Mouse (Mus musculus) forebrain, embryonic 16.5 days (tissue): Measurements from ENCODE around the gene Ascc1. TPM values are rescaled to one million over a fixed set of nuclear protein-coding genes. Genes with fewer than 3 reads are reported as not detected.

ENCODE experiments used
- ATAC-seq: fragments of 200-750 bp; cut with Nextera tagmentation; 2 replicates; pipeline ENCODE4 v1.8.0; 2017; ENCODE audit warnings: mild to moderate bottlenecking, moderate library complexity
- H3K27ac ChIP-seq: fragments of 300-500 bp; sonication (generic); 2 replicates; pipeline ENCODE4 v1.5.1; 2014; ENCODE audit warnings: low read length, control low read depth
- H3K27me3 ChIP-seq: fragments of 300-500 bp; sonication (generic); replicated peaks from 2 replicates; pipeline ENCODE4 v1.6.1; 2014; ENCODE audit warnings: low read length; ENCODE audit not compliant: control insufficient read depth, insufficient read depth
- H3K36me3 ChIP-seq: fragments of 300-500 bp; sonication (generic); 2 replicates; pipeline ENCODE4 v1.6.1; 2014; ENCODE audit not compliant: control insufficient read depth, insufficient read depth
- H3K4me1 ChIP-seq: fragments of 300-500 bp; sonication (generic); replicated peaks from 2 replicates; pipeline ENCODE4 v1.6.1; 2014; ENCODE audit warnings: low read length; ENCODE audit not compliant: control insufficient read depth, insufficient read depth
- H3K4me2 ChIP-seq: fragments of 300-500 bp; sonication (generic); 2 replicates; pipeline ENCODE4 v1.6.1; 2014; ENCODE audit warnings: mild to moderate bottlenecking, low read length, control low read depth
- H3K4me3 ChIP-seq: fragments of 300-500 bp; sonication (generic); replicated peaks from 2 replicates; pipeline ENCODE4 v1.5.1; 2014; ENCODE audit warnings: mild to moderate bottlenecking, low read length, control low read depth
- H3K9ac ChIP-seq: fragments of 300-500 bp; sonication (generic); replicated peaks from 2 replicates; pipeline ENCODE4 v1.6.1; 2014; ENCODE audit warnings: low read depth, low read length, control low read depth
- H3K9me3 ChIP-seq: fragments of 300-500 bp; sonication (generic); 2 replicates; pipeline ENCODE4 v1.6.1; 2016; ENCODE audit warnings: low read length; ENCODE audit not compliant: control insufficient read depth
- WGBS: fragments of 180-500 bp; shearing (Covaris S2); extraction: QIAGEN DNeasy Blood & Tissue Kit; methylation state at CpG from one replicate; pipeline ENCODE4 v1.1.7; 2014; 5-methylcytosine and 5-hydroxymethylcytosine counted together
- polyA plus RNA-seq: library from polyadenylated mRNA; unstranded; fragments of >200 nt; fragmentation: Nextera tagmentation; extraction: Ambion mirVana; gene quantifications from 2 replicates; pipeline ENCODE4 v1.2.1, GENCODE M21; 2015

Ascc1 gene
- polyA plus RNA-seq, 1 experiment from 2014 or later = 50.0 TPM

- no peak overlapping the region for H3K4me2 ChIP-seq
- peak overlapping the region; percentile 18; the same call in 1 of the 2 replicates for H3K27ac ChIP-seq
- no peaks in the 10 kb centered on the region for H3K27me3 ChIP-seq
- no peak for ATAC-seq
- WGBS = 33% methylated on average over 13 of the region's 13 CpGs
- peaks cover 23% of the 10 kb centered on the region for H3K4me1 ChIP-seq
- H3K4me3 ChIP-seq = no peak overlapping the region
- H3K36me3 ChIP-seq = no peaks in the 10 kb centered on the region
- no peaks in the 10 kb centered on the region for H3K9me3 ChIP-seq
- H3K9ac ChIP-seq = no peak overlapping the region
Measured at GRCm38 (mm10) chr10:60026759-60027395, 24.3 kb downstream of the Ascc1 start.

DNA sequence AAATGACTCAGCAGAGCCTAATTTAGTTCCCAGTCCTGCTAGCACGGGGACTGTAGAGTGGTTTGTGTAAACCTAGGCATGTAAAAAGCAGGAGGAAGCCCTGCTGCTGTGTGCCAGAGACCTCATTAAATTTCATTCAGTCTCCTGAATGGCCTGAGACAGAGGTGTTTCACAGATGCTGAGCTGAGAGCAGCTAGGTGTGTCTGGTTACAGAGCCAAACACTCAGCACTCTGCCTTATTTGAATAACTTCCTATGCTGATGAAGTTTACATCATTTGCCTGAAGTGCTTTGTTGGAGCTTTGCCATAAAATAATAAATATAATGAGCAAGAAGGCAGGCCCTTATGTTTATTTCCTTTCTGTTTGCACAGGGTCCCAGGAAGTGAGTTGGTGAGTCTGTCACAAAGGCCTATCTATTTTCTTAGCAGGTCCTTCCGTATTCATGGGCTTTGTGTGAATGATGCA is 25.0 kb downstream of the Ascc1 start:
- Histone ChIP-seq H3K4me2 (no peak overlapping the region), H3K4me3 (no peak overlapping the region), H3K9me3 (no peaks in the 10 kb centered on the region), H3K9ac (0 out of 2 replicates have a peak overlapping the region, but pooled peaks have one; percentile 29), H3K27ac (no peak overlapping the region; the same call in 1 of the 2 replicates), H3K27me3 (no peaks in the 10 kb centered on the region), H3K36me3 (no peaks in the 10 kb centered on the region), H3K4me1 (peaks cover 28% of the 10 kb centered on the region)
- WGBS = 22% methylated on average over 2 of the region's 2 CpGs
- no peak for ATAC-seq

DNA sequence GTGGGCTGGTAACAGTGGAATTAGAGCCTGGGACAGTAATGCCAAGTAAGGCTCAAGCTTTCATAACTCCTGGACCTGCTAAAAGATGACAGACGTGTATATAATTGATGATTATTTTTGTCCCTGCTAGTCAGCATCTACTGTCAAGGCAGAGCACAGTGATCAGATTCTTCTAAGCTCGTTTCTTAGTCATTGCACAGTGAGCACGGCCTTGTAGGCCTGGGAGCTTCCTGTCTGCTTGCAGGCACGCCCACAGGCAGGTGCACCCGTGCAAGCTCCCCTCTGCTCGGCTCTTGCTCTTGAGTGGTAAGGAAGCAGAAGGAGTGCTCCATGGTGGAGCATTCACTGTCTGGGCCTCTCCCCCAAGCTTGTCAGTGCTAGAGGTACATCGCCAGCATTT is 25.6 kb downstream of the Ascc1 start:
- no peak overlapping the region for H3K4me3 ChIP-seq
- 72% methylated on average over 7 of the region's 7 CpGs for WGBS
- H3K9ac ChIP-seq = no peak overlapping the region
- H3K4me1 ChIP-seq = peaks cover 28% of the 10 kb centered on the region
- H3K27me3 ChIP-seq = no peaks in the 10 kb centered on the region
- H3K4me2 ChIP-seq = no peak overlapping the region
- H3K9me3 ChIP-seq = no peaks in the 10 kb centered on the region
- ATAC-seq = no peak
- peak overlapping the region; percentile 50; the same call in 1 of the 2 replicates for H3K27ac ChIP-seq
- no peaks in the 10 kb centered on the region for H3K36me3 ChIP-seq

GRCm38 (mm10) chr10:60028979-60029378 is 26.4 kb downstream of the Ascc1 start:
- no peak overlapping the region for H3K9ac ChIP-seq
- WGBS = 16% methylated on average over 7 of the region's 7 CpGs
- H3K27me3 ChIP-seq = no peaks in the 10 kb centered on the region
- peak; percentile 26 for ATAC-seq
- H3K27ac ChIP-seq = peak overlapping the region; percentile 50
- H3K36me3 ChIP-seq = no peaks in the 10 kb centered on the region
- peaks cover 28% of the 10 kb centered on the region for H3K4me1 ChIP-seq
- H3K4me3 ChIP-seq = no peak overlapping the region
- no peaks in the 10 kb centered on the region for H3K9me3 ChIP-seq
- H3K4me2 ChIP-seq = no peak overlapping the region

DNA sequence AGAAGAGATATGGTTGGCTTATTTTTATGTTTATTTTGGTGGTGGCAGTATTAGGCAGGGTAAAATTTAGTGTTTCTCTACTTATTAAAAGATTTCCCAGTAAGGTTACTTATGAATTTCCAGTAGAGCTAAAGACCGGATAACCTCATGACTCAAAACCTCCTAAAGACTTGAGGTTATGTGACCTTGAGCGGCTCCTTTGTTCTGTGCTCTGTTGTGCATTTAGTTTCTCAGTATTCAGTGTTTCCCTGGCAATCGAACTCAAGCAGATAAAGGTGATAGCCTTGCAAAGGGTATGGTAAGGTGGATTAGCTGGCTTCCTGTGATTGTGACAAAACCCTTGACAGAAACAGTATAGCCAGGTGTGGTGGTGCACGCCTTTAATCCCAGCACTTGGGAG is 26.8 kb downstream of the Ascc1 start:
- Histone ChIP-seq H3K9ac (no peak overlapping the region), H3K27ac (no peak overlapping the region), H3K4me2 (no peak overlapping the region), H3K9me3 (no peaks in the 10 kb centered on the region), H3K36me3 (no peaks in the 10 kb centered on the region), H3K27me3 (no peaks in the 10 kb centered on the region), H3K4me1 (peaks cover 28% of the 10 kb centered on the region), H3K4me3 (no peak overlapping the region)
- ATAC-seq = no peak
- 78% methylated on average over 4 of the region's 4 CpGs for WGBS

GRCm38 (mm10) chr10:60031562-60031961 is 29.0 kb downstream of the Ascc1 start:
- Histone ChIP-seq H3K4me3 (no peak overlapping the region), H3K4me2 (no peak overlapping the region), H3K9me3 (no peaks in the 10 kb centered on the region), H3K36me3 (no peaks in the 10 kb centered on the region), H3K27ac (no peak overlapping the region), H3K27me3 (no peaks in the 10 kb centered on the region), H3K9ac (no peak overlapping the region), H3K4me1 (peaks cover 28% of the 10 kb centered on the region)
- ATAC-seq = no peak
- 80% methylated on average over 8 of the region's 8 CpGs for WGBS

DNA sequence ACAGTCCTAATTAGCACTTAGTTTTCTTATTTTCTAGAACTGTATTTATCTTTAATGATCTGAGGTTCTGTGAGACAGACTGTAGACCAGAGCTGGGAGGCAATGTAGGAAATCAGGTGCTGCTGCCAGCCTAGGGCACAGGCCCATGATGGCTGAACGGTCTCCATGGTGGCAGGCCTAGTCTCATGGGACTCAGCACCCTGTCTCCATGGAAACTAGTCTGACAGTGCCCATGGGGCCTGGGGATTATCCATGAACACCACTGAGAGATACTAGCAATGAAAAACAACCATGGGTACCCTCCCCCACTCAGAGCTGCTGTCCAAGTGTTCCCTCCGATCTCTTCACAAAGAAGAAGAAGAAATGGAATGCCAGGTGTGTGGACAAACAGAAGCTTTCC is 29.4 kb downstream of the Ascc1 start:
- ATAC-seq = peak; percentile 51; the same call in 1 of the 2 replicates
- Histone ChIP-seq H3K4me3 (no peak overlapping the region), H3K9ac (no peak overlapping the region), H3K9me3 (no peaks in the 10 kb centered on the region), H3K27ac (peak overlapping the region; percentile 34; the same call in 1 of the 2 replicates), H3K27me3 (no peaks in the 10 kb centered on the region), H3K4me2 (no peak overlapping the region), H3K4me1 (peaks cover 25% of the 10 kb centered on the region), H3K36me3 (no peaks in the 10 kb centered on the region)
- WGBS = 42% methylated on average over 2 of the region's 2 CpGs

GRCm38 (mm10) chr10:60032622-60033021 is 30.0 kb downstream of the Ascc1 start:
- no peak overlapping the region for H3K9ac ChIP-seq
- H3K4me1 ChIP-seq = peaks cover 20% of the 10 kb centered on the region
- H3K4me3 ChIP-seq = no peak overlapping the region
- no peaks in the 10 kb centered on the region for H3K27me3 ChIP-seq
- ATAC-seq = peak; percentile 55
- 78% methylated on average over 1 of the region's 2 CpGs for WGBS
- no peaks in the 10 kb centered on the region for H3K9me3 ChIP-seq
- H3K27ac ChIP-seq = peak overlapping the region; percentile 34; the same call in 1 of the 2 replicates
- no peak overlapping the region for H3K4me2 ChIP-seq
- no peaks in the 10 kb centered on the region for H3K36me3 ChIP-seq

DNA sequence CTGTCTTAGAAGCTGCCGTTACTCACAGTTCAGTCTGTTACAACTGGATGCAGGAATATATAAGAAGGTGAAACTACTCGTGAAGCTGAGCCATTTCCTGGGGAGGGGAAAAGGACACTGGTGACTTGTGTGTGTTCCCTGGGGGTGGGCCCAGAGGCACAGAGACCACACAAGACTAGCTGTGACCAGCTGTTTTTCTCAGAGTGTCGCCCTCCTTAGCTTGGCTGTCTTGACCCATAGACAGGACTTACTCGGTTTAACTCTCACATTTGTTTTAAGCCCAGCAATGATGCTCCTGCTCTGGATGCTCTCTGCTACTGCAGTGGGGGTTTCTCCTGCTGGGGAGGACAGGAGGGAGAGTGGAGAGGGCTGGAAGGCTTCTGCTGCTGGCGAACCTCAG is 30.5 kb downstream of the Ascc1 start:
- Histone ChIP-seq H3K4me3 (no peak overlapping the region), H3K9me3 (no peaks in the 10 kb centered on the region), H3K4me2 (no peak overlapping the region), H3K27me3 (no peaks in the 10 kb centered on the region), H3K27ac (peak overlapping the region; percentile 56), H3K9ac (no peak overlapping the region), H3K36me3 (no peaks in the 10 kb centered on the region), H3K4me1 (peaks cover 16% of the 10 kb centered on the region)
- ATAC-seq = no peak
- 36% methylated on average over 5 of the region's 5 CpGs for WGBS
